Mouse (Mus musculus) spleen, postnatal 4 days (tissue): Measurements from ENCODE around the gene F8.
A peak's percentile ranks its signal among the peaks of the same experiment; 100 is the strongest.
"Not testable (repeated sequence)": the region's sequence is repeated elsewhere in the genome, so short reads cannot be mapped to it uniquely, and the experiment has no call there.

ENCODE experiments used
- DNase-seq, 2 experiments: peaks; one replicate each; pipeline ENCODE4 v3.0.0; 2022; ENCODE audit warnings: low spot score in 2 of 2

F8 gene

DNA sequence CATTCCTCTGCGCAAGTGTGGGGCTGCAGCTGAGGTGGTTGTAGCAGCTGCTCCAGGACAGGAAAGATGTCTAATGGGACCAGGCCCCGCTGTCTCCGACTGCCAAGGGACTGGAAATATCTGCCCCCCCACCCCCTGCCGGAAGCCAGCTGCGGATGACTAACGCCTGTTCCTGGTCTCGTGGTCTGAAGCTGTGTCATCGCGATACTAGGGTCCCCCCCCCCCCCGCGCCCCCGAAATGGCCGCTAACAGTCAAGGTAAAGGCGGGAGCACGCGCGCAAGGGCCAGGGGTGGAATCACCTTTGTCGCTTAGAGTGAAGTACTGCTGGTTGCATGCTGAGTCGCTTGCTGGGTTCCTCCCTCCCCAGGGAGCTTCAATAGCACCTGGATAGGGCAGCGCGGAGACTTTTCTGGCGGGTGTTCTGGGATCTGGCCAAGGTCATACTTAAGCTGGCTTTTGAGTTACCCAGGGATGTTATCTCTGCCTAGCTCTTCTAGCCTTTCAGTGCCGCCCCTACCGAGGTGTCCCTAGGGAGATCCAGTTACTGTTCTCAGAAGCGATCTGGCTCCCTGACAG is at the start of gene F8, which contains the start of gene Fundc2:
F8 (minus strand) TSS at position 421 of the 577 bp plus-strand sequence.
Fundc2 (plus strand) TSS at position 205 of the 577 bp plus-strand sequence.
- peak; percentile 64 to 71 for DNase-seq

DNA sequence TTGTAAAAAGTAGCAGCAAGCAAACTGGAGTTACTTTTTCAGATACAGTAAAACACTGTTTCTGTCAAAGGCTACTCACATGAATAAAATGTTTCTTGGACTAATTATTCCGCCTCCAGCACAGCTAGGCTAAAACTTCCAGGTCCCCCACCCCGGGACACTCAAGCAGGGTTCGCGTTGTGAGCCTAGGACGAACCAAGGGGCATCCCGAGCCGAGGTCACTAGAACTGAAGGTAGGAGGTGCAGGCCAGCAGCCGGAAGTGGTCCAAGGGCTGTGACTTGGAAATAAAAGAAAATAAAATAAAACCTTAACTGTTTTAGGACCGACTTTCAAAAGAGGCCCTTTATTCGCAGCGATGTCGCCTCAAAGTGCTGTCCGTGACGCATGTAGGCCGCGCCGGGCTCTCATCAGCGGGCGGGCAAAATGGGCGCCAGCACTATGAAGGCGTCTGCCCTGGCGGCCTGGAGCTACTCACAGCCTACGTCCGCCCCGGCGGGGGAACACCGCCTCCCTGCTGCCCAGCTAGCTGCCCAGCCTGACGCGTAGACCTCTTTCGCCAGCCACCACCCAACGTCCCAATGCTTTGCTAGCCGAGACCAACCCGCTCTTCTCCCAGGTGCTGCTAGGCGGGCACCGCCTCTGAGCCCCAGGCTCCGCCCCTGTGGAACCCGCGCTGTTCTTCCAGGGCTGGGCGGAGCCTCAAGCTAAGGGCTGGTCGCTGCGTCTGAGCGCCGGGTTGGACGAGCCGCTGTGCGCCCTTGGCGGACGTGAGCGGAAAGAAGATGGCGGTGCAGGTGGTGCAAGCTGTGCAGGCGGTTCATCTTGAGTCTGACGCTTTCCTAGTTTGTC is 33.7 kb upstream of the F8 start, which contains the start of the genes Cmc4, Mtcp1 and Brcc3:
Cmc4 (minus strand) TSS at position 649 of the 850 bp plus-strand sequence.
Mtcp1 (minus strand) TSS at position 653 of the 850 bp plus-strand sequence.
Brcc3 (plus strand) TSS at position 693 of the 850 bp plus-strand sequence.
- peak; percentile 89 to 91 for DNase-seq

DNA sequence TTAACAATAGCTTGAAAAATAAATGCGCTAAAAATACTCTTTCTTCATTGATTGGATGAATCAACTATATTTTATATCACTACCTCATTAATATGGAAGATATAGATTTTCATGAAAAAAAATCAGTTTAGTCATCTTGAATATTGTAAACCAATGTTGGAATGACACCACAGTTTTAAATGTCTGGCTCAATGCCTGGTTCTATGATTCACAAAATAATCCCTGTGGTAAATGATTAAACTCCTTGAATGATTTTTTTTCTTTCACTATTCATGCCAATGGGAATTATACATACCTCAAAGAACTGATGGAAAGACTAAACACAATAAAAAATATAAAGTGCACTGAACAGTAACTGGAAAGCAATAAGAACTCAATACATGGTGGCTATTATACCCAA is 27.3 kb upstream of the F8 start:
- no peak for DNase-seq

DNA sequence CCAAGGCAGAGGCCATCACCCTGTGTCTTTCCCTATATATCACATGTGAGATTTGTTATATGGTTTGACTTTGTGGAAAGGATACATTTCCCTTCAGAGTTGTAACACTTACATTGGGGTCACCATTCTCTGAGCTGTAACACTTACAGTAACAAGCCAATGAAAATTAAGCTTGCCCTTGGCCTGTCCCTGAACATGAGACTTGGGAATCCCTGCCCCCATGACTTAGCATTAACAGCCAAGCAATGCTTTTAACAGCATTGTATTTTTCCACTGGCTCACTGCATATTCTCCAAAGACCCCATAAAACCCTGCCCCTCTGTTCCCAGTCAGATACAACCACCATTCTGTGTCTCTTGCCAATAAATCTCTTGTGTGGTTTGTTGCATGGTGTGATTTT is 20.9 kb upstream of the F8 start:
- DNase-seq, result no peak

DNA sequence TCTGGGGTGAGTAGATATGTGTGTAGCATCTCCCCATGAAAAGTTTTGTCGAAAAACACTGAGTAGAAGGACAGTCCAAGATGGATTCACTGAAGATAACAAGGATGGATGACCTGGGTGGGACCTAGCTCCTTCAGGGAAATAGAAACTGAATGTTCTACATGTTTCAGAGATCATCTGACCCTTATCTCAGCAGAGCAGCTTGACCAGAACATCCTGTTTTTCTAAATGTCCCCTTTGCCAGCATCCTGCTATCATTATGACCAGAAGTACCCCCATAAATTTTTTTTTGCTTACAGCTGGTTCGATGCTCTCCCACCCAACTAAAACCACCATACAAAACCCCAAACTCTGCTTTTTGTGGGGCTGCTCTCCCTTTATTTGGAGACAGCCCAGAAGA is 20.3 kb upstream of the F8 start:
- no peak for DNase-seq

DNA sequence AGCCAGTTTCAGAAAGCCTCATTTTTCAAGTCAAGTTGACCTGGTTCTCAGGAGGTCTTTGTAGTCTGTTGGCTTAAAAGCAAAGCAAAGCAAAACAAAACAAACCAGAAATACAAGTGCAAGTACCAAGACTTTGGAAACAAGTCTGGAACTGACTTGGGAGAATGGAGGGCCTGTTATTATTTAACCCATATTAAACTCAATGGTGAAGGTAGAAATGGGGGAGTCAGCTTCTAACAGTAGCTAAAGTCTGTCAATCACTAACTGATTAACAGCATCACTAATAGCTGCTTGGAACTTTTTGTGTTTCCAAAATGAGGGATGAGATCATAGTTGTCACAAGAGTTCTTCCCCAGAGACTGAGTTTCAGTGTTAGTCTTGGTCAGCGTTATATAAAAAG is 17.1 kb upstream of the F8 start:
- no peak for DNase-seq

DNA sequence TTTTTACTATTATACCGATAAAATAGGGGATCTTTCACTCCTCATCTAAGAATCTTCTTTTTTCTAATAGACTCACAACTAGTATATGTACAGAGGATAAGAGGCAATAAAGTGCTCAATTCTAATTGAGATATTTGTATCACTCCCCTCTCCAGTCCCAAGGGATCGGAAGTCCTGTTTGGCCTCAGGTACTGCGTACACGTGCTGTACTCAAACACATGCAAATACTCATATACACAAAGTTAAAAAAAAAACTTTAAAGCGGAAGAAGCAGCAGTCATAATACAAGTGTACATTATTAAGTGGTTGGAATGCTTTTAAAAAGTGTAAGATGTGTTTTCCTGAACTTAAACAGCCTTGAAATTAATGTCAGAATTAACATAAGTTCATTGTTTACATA is 716 bp downstream of the F8 start:
- DNase-seq, result no peak

DNA sequence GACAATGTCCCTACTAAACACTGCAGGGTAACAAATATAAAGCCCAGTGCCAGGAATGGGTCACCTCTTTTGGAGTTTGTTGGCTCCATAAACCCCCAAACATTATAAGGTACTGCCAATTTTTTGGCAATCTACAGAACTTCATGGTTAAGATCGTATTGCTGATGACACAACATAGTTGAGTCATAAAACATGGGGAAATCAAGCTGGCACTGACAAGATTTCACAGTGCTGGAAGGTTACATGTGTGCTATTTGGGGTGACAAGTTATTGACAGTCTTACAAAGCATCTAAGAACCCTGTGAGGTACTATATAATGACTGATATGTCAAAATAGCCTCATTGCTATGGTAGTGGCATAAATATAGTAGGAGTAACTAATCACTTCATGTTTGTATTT is 1.2 kb downstream of the F8 start:
- DNase-seq, result no peak

DNA sequence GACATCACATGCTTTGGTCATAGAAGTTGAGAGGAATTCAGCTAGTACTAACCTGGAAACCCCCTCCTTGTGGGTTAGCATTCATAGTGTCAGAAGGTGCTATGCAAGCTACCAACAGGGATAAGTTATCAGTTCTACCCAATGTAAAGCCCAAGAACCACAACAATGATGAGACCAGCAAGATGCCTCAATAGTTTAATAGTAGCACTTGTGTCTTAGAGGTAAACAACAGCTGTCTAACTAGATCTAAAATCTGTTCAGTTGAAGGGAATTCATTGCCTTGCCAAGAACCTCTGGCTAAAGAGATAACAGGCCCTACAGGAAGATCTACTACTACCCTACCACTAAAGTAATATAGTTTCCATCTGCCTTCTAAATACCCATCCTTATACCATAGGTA is 5.6 kb downstream of the F8 start:
- no peak for DNase-seq

DNA sequence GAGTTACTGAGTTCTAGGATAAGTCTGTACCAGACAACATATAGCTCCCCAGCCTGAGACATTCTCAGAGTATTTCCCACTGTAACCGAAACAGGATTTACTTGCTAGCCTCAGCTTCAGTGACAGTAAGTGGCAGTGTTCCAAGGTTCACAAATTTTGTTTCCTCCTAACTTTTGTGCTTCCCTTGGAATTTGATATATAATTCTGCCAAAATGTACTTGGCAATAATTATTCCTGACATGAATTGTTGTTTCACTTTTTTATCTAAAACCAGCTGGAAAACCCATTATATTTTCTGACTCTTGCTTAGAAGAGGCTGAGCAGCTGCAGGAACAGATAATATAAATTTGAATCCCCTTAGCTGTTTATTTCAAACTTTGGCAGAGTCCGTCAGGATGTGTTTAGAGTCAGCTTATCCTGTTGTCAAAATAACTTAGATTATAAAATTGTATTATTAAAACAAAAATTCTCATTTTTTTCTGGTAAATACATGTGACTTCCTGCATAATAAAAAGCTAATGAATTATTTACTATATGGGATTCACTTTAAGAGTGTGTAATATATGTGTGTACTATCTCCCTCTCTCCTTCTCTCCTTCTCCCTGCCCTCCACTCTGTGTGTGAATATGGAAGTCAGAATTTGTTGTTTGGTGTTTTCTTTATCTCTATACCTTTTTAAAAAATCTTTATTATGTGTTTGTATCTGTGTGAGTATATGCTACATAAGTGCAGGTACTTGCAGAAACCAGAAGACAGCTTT is 9.6 kb downstream of the F8 start:
- no peak for DNase-seq

DNA sequence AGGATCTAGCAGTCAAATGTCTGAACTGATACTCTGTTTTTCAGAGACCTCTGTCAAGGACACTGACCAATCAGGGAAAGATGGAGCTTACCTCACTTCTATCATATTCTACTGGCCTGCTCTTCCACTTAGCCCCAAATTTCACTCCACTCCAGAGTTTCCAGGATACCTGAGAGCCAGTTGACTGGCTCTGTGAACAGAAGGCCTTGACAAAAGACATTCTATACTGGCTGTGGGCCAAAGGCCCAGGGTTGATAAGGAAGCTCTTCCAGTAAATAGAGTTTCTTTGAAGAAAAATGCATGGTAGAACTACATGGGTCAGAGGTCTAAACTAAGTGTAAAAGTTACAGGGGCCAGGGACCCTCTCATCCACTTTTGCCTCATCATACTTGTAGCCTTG is 12.2 kb downstream of the F8 start:
- peak in 1 of 2 experiments; percentile 11 for DNase-seq

DNA sequence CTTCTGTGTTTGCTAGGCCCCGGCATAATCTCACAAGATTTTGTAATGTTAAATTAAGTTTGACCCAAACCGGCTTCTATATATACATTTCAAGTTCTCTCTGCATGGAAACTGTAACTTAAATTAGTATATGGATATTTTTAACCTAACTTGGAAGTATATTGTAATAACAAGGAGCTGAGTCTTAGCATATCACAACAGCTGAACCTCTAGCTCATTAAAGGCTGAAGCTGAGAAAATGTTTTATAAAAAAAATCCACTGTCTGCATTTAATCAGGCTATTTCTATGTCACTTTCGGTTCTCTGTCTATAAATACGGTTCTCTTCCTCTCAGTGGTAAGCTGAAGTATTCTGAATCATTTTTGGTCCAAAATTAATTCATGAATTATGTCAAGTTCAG is 58.9 kb downstream of the F8 start:
- no peak for DNase-seq

DNA sequence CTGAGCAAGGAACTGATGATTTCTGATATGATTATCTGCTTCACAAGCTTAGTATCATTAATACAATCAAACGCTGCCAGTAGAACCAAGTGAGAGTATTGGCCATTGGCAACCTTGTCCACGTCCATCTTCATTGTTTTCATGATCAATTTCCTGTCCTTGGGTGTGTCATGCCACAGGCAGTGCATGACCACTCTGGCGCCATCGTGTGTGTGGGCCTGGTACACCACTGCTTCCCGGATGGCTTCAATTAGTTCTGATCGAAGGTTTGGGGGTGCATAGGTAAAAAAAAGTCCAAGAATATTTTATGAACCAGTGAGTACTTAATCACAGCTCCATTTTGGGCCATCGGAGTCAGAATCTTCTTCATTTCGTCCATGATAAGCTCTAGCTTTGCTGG is 110.7 kb downstream of the F8 start:
- DNase-seq, result no peak

DNA sequence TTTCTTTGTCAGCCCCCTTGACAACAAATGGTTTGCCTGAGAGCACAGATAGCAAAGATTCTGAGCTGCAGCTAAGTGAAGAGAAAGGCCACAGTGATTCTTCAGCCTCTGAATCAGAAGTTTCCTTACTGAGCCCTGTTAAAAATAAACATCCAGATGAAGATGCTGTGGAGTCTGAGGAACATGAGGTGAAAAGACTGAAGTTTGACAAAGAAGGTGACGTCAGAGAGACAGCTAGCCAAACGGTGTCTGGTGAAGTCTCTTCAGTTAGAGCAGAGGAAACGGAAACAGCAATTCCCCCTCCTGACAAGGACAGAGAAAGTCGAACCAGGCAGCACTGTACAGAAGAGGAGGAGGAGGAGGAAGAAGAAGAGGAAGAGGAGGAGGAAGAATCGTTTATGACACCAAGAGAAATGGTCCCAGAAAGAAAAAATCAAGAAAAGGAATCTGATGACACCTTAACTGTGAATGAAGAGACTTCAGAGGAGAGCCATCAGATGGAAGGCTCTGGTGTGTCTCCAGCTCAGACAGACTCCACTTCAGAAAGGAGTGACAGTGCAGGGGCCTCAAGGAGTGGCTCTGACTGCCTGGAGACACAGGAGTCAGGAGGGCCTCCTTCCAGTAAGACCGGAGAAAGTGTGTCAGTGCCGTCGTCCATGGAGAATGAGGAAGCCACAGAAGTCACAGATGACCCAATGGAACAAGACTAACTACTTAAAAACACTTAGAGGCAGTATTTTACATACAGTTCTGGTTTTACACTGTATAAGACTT is 148.6 kb downstream of the F8 start:
- not testable (repeated sequence) for DNase-seq

DNA sequence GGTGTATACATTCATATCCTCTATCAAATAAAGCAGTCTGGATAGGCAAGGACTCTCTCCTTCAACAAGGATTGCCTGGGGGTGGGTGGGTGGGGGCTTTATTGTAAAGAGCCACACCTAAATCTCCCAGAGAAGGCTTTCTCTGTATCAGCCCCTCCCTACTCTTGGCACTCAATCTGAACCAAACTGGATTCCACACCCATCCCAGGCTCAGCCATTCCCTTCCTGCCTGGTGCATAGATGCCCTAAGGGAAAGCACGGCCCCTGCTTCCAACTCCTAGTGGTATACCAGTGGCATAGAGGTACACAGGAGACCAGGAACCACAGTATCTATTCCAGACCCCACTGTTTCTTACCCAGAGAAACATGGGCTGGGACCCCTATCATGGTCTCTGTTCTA is 151.0 kb downstream of the F8 start:
- DNase-seq, result no peak

DNA sequence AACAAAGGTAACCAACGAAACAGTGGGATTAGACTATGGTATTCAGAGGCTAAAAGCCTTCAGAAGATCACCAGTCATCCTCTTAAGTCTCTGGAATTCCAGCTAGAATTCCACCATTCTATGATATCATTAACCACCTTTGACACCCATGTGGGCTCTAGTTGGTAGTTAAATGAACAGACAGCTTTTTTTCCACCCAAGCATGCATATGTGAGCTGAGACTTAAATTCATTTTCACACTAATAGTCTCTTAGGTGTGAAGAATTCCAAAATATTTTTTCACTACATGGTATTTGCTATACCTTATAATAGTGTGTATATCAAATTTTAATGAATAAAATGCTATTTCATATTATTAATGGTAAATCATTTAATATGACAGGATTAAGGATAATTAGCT is 218.7 kb downstream of the F8 start, which contains the start of gene Smim9:
Smim9 (minus strand) TSS at position 101 of the 400 bp plus-strand sequence.
- DNase-seq, result no peak

DNA sequence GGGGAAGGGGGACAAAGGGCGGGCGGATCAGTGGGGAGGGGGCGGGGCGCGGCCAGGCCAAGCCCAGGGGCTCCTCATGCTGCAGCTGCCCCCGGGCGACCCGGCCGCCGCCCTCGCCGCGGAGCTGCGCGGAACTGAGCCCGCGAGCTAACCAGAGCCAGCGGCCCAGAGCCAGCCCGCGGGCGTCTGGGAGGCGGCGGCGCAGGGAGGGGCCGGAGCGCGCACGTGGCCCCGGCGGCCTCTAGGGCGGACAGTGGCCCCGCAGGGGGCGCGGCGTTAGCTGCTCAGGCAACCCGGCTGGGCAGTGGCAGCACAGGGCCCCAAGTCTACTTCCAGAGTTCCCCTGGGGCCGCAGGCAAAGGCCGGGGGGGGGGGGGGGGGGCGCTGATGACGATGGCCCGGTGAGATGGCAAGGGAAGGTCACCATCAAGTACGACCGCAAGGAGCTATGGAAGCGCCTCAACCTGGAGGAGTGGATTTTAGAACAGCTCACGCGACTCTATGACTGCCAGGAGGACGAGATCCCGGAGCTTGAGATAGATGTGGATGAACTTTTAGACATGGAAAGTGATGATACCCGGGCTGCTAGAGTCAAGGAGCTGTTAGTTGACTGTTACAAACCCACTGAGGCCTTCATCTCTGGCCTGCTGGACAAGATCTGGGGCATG is 226.7 kb downstream of the F8 start:
- DNase-seq, result peak; percentile 21 to 66

DNA sequence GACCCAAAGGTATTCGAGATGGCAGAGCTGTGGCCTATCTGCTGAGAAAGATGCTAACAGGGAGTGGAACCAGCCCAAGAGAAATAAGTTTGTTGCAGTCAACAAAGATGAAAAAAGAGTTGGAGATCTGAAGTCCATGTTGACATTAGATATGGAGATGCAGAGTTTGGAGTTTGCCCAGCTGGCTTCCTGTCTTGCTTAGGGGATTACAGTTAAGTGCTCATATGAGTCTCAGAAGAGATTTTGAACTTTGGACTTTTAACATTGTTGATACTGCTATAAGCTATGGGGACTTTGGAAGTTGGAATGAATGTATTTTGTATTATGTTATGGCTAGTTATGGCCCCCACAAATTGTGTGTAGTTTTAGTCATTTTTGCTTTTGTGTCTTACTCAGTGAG is 230.2 kb downstream of the F8 start:
- DNase-seq, result no peak

DNA sequence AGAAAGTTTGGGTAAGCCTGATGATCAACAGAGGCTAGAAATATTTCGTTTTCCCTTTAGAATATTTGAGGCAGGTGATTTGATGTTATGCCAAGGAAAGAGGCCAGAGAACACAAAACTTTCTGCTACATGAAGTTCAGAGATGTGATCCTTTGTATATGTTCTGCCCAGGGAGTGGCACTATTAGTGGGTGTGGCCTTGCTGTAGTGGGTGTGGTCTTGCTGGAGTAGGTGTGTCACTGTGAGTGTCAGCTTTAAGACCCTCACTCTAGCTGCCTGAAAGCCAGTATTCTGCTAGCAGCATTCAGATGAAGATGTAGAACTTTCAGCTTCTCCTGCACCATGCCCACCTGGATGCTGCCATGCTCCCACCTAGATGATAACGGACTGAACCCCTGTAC is 232.1 kb downstream of the F8 start:
- no peak for DNase-seq

DNA sequence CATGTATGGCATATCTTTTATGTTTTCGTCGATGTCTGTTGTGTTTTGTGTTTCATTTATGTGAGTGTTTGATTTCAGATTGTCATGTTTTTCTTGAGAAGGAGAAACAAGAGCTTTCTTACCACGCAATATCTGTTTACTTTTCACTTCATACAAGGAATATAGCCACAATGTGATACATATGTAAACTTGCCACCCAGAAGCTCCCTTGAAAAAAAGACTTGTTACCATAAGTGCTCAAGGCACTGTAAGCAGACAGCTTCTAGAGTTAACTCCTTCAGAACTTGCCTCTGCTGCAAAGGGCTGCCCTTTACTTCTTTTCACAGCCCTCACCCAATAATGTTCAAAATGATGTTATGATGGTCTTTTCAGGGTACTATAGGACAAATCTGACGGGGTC is 234.0 kb downstream of the F8 start:
- DNase-seq, result no peak

DNA sequence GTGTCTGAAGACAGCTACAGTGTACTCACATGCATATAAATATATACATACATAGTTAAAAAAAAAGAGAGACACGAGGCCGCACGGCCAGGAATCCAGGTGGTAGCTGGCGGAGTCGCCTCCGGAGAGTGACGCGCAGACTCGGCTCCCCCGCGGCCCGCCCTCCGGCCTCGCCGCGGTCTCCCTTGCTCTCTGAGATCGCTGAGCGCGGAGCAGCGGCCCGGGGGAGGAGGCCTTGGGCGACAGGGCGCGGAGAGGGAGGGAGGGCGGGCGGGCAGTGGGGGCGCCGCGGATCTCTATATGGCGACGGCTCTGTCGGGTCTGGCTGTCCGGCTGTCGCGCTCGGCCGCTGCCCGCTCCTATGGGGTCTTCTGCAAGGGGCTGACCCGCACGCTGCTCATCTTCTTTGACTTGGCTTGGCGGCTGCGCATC is 239.3 kb downstream of the F8 start:
- peak; percentile 19 to 67 for DNase-seq
